Mouse (Mus musculus) c-Kit-positive CD71-positive TER-119-positive erythroid progenitor cells, embryonic 14.5 days (primary cell): ENCODE measurements around the gene Gpat2.

Experiments
- DNase-seq: peaks from one replicate; pipeline ENCODE4 v3.0.0-alpha.2; 2013; ENCODE audit warnings: low spot score

Gpat2 gene

GRCm38 (mm10) chr2:127424977-127425376 lies at the start of gene Gpat2:
Gene Gpat2, plus strand, starts transcription at chr2:127425199.
- no peak for DNase-seq

GRCm38 (mm10) chr2:127375759-127376341 lies 49.1 kb upstream of the Gpat2 start:
- no peak for DNase-seq

GRCm38 (mm10) chr2:127376423-127377051 lies 48.5 kb upstream of the Gpat2 start:
- no peak for DNase-seq

- DNase-seq: no peak
Observed at GRCm38 (mm10) chr2:127377942-127378610, 46.9 kb upstream of the Gpat2 start.

- no peak for DNase-seq
Observed at GRCm38 (mm10) chr2:127378611-127378990, 46.4 kb upstream of the Gpat2 start.

- no peak for DNase-seq
Observed at GRCm38 (mm10) chr2:127379250-127379649, 45.7 kb upstream of the Gpat2 start.

GRCm38 (mm10) chr2:127383881-127384280 lies 41.1 kb upstream of the Gpat2 start:
- DNase-seq: no peak

GRCm38 (mm10) chr2:127387521-127387920 lies 37.5 kb upstream of the Gpat2 start:
- no peak for DNase-seq

- DNase-seq: no peak
Observed at GRCm38 (mm10) chr2:127390352-127390751, 34.6 kb upstream of the Gpat2 start.

- no peak for DNase-seq
Observed at GRCm38 (mm10) chr2:127390846-127391245, 34.2 kb upstream of the Gpat2 start.

GRCm38 (mm10) chr2:127391323-127391722 lies 33.7 kb upstream of the Gpat2 start:
- no peak for DNase-seq

- no peak for DNase-seq
Observed at GRCm38 (mm10) chr2:127394606-127395161, 30.3 kb upstream of the Gpat2 start.

GRCm38 (mm10) chr2:127398738-127399137 lies 26.3 kb upstream of the Gpat2 start:
- DNase-seq: no peak

- DNase-seq: no peak
Observed at GRCm38 (mm10) chr2:127411126-127411525, 13.9 kb upstream of the Gpat2 start.

- DNase-seq: no peak
Observed at GRCm38 (mm10) chr2:127415806-127416205, 9.2 kb upstream of the Gpat2 start.

- DNase-seq: no peak
Observed at GRCm38 (mm10) chr2:127416706-127417105, 8.3 kb upstream of the Gpat2 start.

GRCm38 (mm10) chr2:127418266-127418970 lies 6.6 kb upstream of the Gpat2 start:
- DNase-seq: no peak

- DNase-seq: peak; percentile 48
Observed at GRCm38 (mm10) chr2:127430238-127430637, 5.2 kb downstream of the Gpat2 start.

- DNase-seq: no peak
Observed at GRCm38 (mm10) chr2:127433487-127434295, 8.7 kb downstream of the Gpat2 start.

GRCm38 (mm10) chr2:127435135-127435534 lies 10.1 kb downstream of the Gpat2 start:
- DNase-seq: peak; percentile 45

- DNase-seq: no peak
Observed at GRCm38 (mm10) chr2:127435554-127435953, 10.6 kb downstream of the Gpat2 start.

GRCm38 (mm10) chr2:127437697-127438096 lies 12.7 kb downstream of the Gpat2 start:
- DNase-seq: no peak
